Mouse (Mus musculus) right cerebral cortex, adult 2 months (tissue): ENCODE measurements around the gene H2al1b.

Source experiments
- DNase-seq, 2 experiments: peaks; one replicate each; pipeline ENCODE4 v3.0.0; 2021 to 2022; ENCODE audit warnings: low spot score in 2 of 2

H2al1b gene

GRCm38 (mm10) chrX:11346756-11347155 lies 44.5 kb downstream of the H2al1b start:
- DNase-seq: no peak
